Mouse (Mus musculus) skeletal muscle tissue, adult 2 months (tissue): Measurements from ENCODE around the gene Ccdc162.

Experiments
- DNase-seq: peaks from one replicate; pipeline ENCODE4 v3.0.0-alpha.2; 2012; ENCODE audit warnings: low read depth, low spot score

Gene Ccdc162

DNA sequence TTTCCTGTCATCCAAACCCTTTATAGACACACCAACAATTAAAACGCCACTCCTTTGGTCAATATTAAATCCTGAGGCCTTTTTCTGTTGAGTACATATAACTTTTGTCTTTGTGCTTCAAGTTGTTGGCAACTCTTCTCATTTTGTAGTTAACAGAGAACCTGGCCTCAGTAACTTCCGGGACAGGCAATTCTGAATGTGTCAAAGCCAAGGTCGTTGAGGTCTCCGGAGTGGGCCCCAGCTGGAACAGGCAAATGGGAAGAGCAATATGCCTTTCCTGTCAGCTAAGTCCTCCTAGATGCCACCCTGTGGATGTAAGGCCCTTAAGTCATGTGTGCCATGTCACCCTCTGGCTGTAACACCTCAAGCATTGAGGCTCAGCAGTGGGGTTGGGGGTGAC is 136.0 kb downstream of the Ccdc162 start:
- no peak for DNase-seq

DNA sequence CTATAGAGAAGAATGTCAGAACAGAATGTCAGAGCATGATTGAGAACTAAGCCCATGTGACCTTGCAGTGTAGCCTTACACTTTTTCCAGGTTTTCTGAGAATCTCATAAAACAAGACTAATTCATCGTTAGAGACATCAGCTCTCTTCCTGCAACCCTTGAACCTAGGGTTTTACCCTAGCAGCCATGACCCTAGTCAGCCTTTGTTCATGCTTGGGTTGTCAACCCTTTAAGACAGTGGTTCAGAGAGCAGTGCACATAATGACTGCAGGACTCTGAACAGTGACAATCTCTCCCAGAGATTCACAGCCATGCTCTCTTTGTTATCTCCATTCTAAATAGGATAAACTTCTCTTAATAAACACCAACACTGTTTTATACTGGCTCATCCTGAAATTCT is 137.9 kb downstream of the Ccdc162 start:
- DNase-seq = no peak

DNA sequence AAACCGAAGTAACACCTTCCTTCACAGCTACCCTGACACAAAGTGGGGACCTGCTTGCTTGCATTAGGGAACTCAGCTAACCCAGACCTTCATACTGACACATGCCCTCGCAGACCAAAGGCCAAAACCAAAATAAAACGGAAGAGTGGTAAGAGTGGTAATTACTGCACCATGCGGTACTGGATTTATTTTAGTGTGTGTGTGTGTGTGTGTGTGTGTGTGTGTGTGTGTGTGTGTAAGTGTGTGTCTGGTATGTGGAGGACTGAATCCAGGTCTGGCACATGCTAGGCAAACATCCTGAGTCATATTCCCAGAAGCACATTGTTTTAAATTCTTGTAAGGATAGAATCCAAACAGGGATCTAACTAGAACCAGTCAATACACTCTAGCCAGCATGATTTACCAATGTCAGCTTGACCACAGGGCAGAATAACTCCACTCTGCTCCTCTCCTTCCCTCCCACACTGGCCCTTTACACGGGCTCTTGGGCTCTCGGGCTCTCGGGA is 140.1 kb downstream of the Ccdc162 start:
- DNase-seq = no peak

DNA sequence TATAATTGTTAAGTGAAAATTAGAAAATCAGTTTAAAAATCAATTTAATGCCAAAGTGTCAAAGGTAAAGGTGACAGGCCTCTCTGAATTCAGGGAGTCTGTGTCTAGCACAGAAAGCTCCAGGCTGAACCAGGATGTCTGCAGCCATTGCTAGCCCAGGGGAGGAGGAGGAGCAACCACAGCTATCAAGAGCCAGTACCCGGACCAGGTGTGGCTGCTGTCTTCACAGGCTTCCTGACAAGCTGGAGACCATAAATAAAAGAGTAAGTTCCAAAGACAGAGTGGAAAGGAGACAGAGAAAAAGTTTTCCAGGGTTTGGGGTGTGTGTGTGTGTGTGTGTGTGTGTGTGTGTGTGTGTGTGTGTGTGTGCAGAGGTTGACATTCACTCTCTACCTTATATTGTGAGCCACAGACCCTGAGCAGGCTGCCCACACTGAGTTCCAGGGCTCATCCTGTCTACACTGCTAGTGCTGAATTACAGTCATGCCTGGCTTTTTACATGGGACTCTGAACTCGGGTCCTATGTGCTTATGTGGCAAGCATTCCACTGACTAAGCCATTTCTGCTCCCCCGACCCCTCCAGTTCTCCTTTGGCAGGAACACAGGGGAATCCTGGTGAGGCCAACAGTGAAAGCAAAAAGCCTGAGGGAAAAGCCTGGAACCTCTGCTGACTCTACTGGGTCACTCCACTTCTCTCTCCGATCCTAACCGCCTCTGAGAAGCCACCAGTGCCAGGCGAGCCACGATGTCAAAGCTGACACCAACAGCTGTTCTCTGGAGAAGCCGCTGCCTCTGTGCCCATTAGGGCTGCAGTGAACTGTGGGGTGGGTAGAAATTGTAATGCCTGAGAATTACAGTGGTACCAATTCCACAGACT is 140.7 kb downstream of the Ccdc162 start:
- DNase-seq = peak; percentile 31

DNA sequence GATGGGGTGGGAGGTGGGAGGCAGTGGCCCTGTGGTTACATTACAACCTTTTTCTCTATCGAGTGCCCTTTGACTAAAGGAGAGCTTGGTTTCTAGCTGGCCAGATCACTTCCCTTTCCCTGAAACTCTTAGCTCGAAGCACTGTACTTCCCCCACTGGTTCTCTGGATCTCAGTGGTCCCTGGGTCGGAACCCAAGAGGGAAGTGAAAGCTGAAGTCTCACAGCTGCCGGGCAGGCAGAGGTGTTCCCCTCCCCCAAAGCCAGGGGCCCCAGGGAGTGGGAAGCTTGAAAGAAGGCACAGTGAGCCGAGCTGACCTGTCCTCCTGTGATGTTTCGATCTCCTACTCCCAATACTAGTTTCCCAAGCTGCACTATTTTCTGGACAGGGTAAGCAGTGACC is 143.2 kb downstream of the Ccdc162 start:
- DNase-seq = no peak

DNA sequence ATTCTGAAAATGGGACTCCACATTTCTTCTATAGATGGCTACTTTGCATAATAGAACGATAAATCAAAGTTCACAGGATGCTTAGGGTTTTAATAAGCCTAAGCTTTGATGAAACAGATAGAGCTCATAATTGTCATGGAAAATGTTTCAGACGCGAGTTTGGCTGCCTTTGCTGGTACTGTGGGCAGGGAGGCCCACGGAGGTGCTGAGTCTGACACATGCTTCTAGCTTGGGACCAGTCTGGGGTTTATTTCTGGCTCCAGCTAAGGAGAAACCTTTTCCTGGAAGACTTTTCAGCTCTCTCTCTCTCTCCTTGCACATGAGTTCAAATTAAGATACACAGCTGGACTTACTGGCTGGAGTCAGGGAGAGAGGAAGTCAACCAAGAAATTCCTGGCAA is 144.2 kb downstream of the Ccdc162 start:
- DNase-seq = peak; percentile 34

DNA sequence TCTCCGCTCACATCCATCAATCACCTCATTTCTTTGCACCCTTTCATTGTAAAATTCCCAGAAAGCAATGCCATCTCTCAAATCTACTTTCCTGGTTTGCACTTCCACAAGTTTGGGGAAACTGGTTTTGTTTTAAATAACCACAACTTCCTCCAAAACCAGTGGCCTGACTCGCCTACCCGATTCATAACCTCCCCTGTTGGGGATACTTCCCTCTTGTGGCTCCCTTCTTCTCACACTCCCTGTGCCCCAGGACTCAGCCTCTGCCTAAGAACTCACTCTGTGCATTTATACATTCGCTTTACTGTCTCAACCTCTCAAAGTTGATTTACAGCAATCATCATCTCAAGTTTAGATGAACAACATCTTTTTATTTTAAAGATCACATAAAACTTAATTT is 145.4 kb downstream of the Ccdc162 start:
- DNase-seq = no peak

DNA sequence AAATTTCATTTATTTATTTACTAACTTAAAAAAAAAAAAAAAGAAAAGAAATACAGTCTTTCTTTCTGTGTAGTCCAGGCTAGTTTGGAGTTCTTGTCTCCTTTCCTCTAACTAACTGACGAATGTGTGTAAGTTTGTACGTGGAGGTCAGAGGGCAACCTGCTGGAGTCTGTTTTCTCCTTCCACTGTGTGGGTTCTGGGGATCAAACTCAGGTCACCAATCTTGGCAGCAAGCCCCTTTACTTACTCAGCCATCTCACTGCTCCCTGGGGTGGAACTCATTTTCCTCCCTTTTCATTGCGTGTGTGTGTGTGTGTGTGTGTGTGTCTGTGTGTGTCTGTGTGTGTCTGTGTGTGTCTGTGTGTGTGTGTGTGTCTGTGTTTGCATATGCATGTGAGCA is 148.1 kb downstream of the Ccdc162 start:
- no peak for DNase-seq

DNA sequence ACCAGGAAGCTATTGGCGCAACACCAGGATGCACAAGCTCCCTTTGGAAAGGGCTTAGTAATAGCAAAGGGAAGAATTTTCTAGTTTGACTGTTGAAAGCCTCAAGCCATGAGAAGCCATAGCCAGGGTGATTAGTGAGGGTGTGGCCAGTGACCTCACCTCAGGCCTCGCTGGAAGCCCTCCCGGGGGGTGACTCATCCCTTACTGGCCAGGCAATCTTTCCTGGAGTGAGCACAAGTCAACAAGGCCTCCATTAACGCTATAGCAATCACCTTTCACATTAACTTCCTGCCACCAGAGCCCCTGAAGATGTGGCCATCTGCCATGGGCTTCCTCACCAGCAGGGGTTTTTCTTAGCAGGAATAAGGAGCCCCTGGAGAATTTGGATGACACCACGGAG is 151.3 kb downstream of the Ccdc162 start:
- DNase-seq = peak; percentile 66

DNA sequence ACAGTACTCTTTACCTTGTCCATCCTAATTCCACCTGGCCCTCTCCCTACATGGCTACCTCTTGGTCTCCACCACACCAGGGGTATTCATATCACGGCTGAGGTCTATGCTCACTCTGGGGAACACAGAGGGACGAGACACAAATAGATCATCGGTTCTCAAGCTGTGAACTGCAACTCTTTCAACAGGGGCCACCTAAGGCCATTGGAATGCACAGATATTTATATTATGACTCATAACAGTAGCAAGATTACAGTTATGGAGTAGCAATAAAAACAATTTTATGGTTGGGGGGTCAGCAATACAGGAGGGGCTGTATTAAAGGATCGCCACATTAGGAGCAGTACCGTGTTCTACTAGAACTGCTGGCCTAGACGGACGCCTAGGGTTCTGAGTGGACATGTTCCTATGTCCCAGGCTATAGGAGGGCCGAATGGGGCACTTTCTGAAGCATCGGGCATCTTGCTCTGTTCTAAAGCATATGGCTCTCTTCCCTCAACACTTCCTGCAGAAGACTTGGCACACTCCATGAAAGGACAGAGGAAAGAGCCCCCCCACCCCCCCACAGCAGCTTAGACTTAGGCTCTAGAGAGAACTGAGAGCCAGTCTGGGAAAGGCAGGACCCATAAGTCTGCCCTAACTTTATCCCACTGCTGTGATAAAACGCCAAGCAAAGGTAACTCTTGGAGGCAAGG is 154.6 kb downstream of the Ccdc162 start:
- DNase-seq = no peak

DNA sequence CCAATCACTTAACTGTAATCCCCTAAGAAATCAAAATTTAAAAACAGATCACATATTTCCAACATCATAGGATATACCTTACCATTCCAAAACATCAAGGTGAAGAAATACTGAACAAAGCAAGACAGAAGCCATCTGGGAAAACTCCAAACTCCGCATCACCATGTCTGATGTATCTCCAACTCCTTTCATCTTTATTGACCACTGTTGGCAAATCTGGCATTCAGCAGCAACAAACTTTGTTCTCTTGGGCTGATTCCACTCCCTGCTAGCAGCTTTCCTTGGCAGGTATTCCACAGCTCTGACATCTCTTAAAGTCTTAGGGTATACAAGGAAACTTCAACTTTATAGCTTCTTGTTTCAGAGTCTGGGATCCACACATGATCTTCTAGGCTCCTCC is 158.0 kb downstream of the Ccdc162 start:
- DNase-seq = no peak

DNA sequence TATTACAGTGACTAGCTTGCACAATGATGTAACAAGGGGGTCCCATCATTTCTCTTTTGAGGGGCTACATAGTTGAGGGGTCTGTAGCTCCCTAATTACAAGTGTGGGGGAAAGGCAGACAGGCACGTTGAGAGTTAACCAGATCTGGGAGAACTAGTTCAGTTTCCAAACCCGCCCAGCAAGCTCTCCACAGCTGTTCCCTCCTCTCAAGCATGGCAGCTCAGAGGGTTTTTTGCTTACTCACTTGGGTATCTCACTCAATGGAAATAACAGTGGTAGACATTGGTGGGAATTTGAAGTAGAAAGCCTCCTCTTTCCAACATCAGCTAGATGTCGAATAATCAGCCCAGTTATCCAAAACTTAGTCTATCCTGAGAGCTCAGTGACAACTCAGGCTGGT is 161.4 kb downstream of the Ccdc162 start:
- DNase-seq = no peak

DNA sequence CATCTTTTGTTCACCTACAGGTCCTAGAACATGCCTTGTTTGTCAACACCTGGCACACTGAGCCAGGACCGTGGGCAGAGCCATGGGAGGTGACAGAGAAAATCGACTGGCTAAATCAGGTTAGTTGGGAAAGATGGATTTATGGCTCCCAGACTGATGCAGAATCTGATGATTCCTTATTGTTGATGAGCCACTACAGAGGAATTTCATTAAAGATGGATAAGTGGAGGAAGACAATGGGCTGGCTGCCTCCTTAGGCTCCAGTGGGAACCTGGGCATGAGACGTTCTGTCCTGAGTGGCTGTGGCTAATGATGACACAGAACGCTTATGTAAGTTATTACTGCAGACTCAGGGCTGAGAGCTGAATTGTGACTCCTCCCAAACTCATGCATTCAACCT is 162.7 kb downstream of the Ccdc162 start:
- no peak for DNase-seq

DNA sequence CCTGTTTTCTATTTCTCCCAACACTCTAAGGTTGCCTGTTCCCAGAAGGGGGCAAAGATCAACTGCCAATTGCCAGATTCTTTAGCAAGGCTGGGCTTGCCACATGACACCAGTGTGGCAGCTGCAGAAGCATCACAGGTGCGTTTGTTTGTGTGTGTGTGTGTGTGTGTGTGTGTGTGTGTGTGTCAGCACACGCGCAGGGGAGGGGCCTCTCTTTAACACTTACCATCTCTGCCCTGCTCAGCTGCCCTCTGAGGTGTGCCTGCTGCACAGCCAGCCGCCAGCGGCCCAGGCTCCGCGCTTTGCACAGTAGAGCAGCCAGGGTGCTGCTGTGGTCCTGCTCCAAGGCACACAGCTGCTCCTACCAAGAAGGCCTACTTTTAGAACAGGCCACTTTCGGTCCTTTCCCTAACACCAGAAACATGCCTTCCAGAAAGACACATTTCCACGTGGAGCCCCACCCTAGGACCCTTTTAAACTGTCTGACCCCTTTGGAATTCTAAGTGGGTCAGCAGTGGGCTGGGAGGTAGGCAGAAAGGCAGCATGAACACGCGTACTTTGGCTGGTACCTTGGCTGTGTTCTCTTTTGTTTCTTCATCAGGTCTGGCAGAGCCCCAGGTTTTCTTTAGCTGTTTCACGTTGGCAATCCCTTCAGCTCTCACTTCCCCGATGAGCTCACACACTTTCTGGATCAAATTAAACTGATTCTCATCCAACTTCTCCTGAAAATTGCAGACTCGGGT is 163.4 kb downstream of the Ccdc162 start:
- peak; percentile 66 for DNase-seq

DNA sequence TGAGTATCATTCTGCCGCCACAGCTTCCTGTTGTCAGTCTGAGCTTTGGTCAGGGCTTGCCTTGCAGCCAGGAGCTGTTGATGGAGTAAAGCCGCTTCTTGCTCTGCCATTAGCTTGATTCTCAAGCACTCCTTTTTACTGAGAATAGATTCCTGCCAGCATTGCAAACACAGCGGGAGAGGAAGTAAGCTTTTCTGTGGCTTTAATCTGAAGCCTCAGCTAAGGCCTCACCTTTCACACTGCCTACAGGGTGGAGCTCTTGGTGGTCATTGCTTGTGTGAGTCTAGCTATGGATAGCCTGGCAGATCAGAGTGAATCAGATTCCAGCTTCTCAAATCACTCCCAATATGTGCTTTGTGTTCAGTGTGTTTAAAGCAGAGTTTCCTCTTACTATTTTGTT is 164.1 kb downstream of the Ccdc162 start:
- DNase-seq = no peak

DNA sequence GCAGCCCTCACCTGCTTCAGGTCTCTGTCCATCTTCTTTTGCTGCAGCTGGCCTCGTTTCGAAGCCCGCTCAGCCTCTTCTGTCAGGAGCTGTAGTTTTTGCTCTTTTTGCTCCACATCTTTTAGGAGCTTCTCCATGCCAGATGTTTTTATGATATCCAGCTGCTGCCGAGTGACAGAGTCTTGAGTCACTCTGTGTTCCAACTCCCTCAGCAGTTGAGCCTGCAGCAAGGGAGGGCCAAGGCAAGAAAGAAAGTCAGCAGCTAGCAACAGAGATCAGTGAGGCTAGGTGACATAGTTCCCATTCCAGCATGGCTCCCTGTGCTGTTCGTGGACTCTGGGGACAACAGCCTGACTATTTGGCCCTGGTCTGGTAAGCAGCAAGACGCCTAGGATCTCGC is 165.7 kb downstream of the Ccdc162 start:
- peak; percentile 59 for DNase-seq

DNA sequence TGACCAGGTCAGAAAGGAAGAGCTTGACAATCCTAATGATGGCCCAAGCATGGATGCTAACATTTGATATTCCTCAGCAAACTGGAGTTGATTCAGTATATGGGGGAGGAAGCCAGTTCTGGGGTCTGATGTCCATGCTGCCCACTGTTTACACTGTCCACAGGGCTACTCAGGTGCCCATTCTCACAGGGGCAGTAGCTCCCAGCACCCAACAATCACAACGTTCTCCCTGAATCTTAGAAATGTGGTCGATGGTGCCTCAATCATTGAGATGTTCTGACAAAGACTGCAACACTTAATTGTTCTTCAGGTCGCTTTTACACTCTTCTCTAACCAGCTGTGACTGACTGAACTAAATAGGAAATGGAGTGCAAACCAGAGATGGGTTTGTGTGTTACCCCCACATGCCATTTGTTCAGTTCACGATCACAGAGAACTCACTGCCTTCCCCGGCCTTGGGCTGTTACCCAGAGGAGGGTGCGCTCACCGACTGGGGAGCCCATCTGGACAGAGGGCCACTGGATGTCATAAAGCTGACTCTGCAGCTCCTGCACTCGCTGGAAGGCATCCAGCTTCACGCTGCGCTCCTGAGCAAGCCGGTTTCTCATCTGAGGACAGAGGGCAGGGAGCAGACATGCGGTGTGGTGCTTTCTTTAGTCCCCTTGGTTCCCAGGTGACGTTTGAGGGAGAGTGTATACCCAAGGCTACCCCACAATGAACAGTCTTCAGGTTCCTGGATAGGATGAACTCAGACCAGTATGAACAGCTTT is 169.9 kb downstream of the Ccdc162 start:
- no peak for DNase-seq

DNA sequence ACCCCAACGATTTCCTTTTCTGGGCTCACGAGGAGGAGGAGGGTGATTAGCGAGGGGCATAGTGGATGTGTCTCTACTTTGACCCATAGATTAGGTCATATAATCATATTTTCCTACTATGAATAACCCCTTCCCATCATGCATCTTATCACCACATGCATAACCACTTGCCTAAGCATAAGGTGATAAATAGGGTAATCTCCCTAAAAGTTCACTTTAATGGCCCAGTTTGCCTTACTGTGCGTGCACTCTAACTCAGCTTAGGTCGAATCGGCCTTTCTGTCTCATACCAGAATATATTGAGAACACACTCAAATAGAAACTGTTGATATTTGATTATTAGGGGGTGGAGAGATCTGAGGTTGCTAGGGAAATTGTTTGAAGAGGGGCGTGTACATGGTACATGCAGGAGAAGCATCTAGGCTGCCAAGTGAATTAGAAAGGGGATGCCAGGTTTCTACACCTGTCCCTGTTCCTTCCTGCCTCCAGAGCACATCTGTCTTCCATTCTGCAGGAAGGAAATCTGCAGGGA is 171.1 kb downstream of the Ccdc162 start:
- no peak for DNase-seq

DNA sequence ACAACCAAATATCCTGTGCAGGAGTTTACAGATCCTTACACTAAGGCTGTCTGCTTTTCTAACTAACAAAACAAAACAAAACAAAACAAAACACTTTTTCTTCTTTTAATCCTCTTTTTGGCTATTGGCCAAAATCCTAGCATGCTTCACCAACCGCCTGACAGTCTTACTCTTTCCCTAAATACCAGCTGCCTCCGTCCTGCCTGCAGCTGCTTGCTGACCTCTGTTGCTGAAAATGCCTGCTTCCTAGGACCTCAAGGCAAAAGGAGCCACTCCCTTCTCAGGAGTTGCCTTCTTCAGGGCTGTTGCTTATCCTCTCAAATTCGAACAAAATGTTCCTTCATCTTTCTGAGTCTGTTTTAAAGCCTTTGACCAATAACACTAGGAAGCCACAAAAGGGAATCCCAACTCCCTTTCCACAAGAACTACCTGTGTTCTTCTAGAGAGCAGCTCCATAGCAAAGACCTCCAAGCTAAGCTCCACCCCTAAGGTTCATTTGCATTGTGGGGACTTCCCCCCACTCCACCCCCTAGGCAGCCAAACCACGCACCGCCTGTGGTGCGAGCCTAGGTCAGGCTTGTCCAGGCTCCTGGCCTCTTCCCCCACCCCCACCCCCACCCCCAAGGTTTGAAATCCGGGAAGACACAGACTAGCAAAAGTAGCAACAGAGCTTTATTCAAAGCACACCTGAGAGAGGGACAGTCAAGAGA is 171.8 kb downstream of the Ccdc162 start:
- no peak for DNase-seq

DNA sequence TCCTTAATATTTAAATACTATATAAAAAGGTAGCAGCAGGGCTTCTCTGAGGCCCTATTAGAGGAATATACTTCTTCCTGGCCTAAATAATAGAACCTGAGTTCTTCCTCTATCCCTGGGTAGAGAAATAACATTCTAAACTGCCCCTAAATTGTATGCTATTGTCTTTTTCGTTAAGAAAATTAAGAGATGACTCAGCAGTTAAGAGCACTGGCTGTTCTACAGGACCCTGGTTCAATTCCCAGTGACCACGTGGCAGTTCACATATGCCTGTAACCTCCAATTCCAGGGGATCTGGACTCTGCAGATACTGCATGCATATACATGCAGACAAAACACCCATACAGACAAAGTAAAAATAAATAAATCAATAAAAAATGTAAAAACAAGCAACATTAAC is 172.6 kb downstream of the Ccdc162 start:
- no peak for DNase-seq

DNA sequence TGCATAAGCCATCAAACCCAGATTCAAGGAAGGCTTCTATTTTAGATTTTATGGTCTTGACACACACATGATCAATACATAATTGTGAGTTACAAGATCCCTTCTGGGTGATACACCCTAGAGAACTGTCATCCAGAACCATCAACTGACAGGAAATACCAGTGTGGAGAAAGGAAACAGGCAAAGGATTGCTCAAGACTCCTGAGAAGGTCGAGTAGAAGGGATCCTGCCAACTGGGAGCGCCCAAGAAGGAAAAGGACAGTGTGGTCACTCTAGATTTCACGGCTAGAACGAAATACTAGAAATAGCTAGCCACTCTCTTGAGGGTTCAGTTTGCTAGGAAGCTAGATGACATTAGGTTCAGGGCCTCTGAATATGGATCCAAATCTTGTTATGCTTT is 173.0 kb downstream of the Ccdc162 start:
- no peak for DNase-seq
